Mouse (Mus musculus) layer of hippocampus, postnatal 25 days (tissue): Measurements from ENCODE around the gene Camsap3. TPM values are rescaled to one million over a fixed set of nuclear protein-coding genes. Genes with fewer than 3 reads are reported as not detected.

Experiments used
- DNase-seq, 2 experiments: peaks; one replicate each; pipeline ENCODE4 v3.0.0; 2022; ENCODE audit warnings: mixed read lengths in 2 of 2, low spot score in 1 of 2; ENCODE audit errors: extremely low spot score in 1 of 2
- total RNA-seq, 2 experiments: library from RNA; stranded (reverse); gene quantifications; 2 replicates each; pipeline ENCODE4 v1.2.3; 2021

The Camsap3 gene
- total RNA-seq, 2 experiments from 2014 or later = 35.5 to 38.1 TPM

- no peak for DNase-seq
These were observed 67.8 kb downstream of the Camsap3 start for GRCm38 (mm10) chr8:3654726-3655508.

DNA sequence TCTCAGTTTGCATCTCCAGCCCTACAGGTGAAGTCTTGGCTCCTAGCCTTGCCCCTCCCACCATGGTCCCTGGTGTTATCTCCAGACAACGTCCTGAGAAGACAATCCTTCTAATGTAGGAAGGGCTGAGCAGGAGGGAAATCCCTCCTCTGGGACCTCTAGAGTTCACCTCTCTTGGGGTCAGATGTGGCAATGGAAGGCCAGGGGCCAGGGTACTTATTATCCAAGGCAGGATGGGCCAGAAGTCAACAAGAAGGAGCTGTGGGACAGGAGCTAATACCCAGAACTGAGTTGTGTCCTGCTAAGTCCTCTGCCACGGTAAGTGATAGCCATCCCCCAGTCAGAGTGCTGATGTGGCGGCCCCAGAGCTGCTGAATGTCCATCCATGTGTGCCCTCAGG lies 68.4 kb downstream of the Camsap3 start, which contains the start of gene Retn:
TSS of gene Retn (plus strand) at position 245 of the 400 bp plus-strand sequence.
- DNase-seq = no peak

GRCm38 (mm10) chr8:3656725-3657381 lies 69.8 kb downstream of the Camsap3 start:
- no peak for DNase-seq

Other genes starting within 250 kb of the Camsap3 start
- not detected for gene A430078G23Rik, start 233.9 kb upstream of the Camsap3 start, total RNA-seq
- gene Arhgef18, start 194.3 kb upstream of the Camsap3 start, total RNA-seq = 10 to 100 TPM; 41.6 to 43.6 TPM
- gene Pex11g, start 119.6 kb upstream of the Camsap3 start, total RNA-seq = 1 to 10 TPM in 1 of 2 experiments, under 1 TPM in 1; 0.59 to 1.2 TPM
- under 1 TPM; 0.23 to 0.30 TPM for gene Tex45, start 116.4 kb upstream of the Camsap3 start, total RNA-seq
- gene Zfp358, start 94.2 kb upstream of the Camsap3 start, total RNA-seq = 10 to 100 TPM; 29.0 to 32.5 TPM
- gene Mcoln1, start 86.8 kb upstream of the Camsap3 start, total RNA-seq = 10 to 100 TPM; 72.7 to 85.3 TPM
- 10 to 100 TPM; 59.1 to 77.1 TPM for gene Pnpla6, start 71.9 kb upstream of the Camsap3 start, total RNA-seq
- not detected for gene C330021F23Rik, start 19.3 kb upstream of the Camsap3 start, total RNA-seq
- 10 to 100 TPM; 37.8 to 41.5 TPM for gene Xab2, start 34.0 kb downstream of the Camsap3 start, total RNA-seq
- 10 to 100 TPM; 82.1 to 87.9 TPM for gene Pet100, start 34.3 kb downstream of the Camsap3 start, total RNA-seq
- gene Pcp2, start 38.3 kb downstream of the Camsap3 start, total RNA-seq = under 1 TPM in 1 of 2 experiments, not detected in 1; 0.66 TPM
- 10 to 100 TPM; 31.2 to 42.2 TPM for gene Stxbp2, start 43.7 kb downstream of the Camsap3 start, total RNA-seq
- gene Retn, start 68.5 kb downstream of the Camsap3 start, total RNA-seq = under 1 TPM; 0.32 to 0.54 TPM
- gene Mcemp1, start 78.5 kb downstream of the Camsap3 start, total RNA-seq = not detected
- 10 to 100 TPM; 22.4 to 23.5 TPM for gene Fcor, start 85.1 kb downstream of the Camsap3 start, total RNA-seq
- 10 to 100 TPM; 26.5 to 32.9 TPM for gene Trappc5, start 89.0 kb downstream of the Camsap3 start, total RNA-seq
- not detected for gene Fcer2a, start 106.9 kb downstream of the Camsap3 start, total RNA-seq
- gene Clec4g, start 133.4 kb downstream of the Camsap3 start, total RNA-seq = not detected
- gene Cd209a, start 161.7 kb downstream of the Camsap3 start, total RNA-seq = not detected